Comparison of ENCODE assay signal across 8 mouse cellular contexts in genomic region chr14:20702741-20703381, GRCm38 (mm10). TPM values are rescaled to one million over a fixed set of nuclear protein-coding genes. Genes with fewer than 3 reads are reported as not detected.
DNase-seq lines count a peak whose midpoint lies in the region; ATAC-seq and TF ChIP-seq lines count a peak whose summit lies in the region.

TSS of gene Chchd1 (plus strand) at chr14:20703006.

- peak within 1 kb of the TSS; percentile 82 for H3K27ac ChIP-seq in bone marrow, adult 2 months (ENCODE audit: control insufficient read depth, insufficient read depth, low read depth, low read length, poor library complexity)
- H3K27ac ChIP-seq in embryonic facial prominence, embryonic 15.5 days (replicated peaks): peak within 1 kb of the TSS; percentile 93
- peak within 1 kb of the TSS; percentile 86 for H3K27ac ChIP-seq in limb, embryonic 14.5 days (replicated peaks; ENCODE audit: low read depth, low read length)
- H3K27ac ChIP-seq in midbrain, embryonic 16.5 days (ENCODE audit: low read length): peak within 1 kb of the TSS; percentile 88
- H3K27ac ChIP-seq in spleen, adult 2 months (ENCODE audit: insufficient read depth, low read length): peak within 1 kb of the TSS; percentile 80

- no peaks in the 10 kb centered on the region; the same call in 1 of the 2 replicates for H3K4me1 ChIP-seq in bone marrow, adult 2 months (ENCODE audit: control insufficient read depth, insufficient read depth, low read length)
- peaks cover 26% of the 10 kb centered on the region for H3K4me1 ChIP-seq in embryonic facial prominence, embryonic 15.5 days
- H3K4me1 ChIP-seq in limb, embryonic 14.5 days (ENCODE audit: control insufficient read depth, insufficient read depth, low read length): peaks cover 19% of the 10 kb centered on the region
- peaks cover 50% of the 10 kb centered on the region for H3K4me1 ChIP-seq in midbrain, embryonic 16.5 days (ENCODE audit: control insufficient read depth, insufficient read depth, low read length)
- H3K4me1 ChIP-seq in spleen, adult 2 months (ENCODE audit: control insufficient read depth, insufficient read depth, insufficient read length): no peaks in the 10 kb centered on the region; the same call in 1 of the 2 replicates

- peak; percentile 92 for DNase-seq in A20 (ENCODE audit: low read depth, low spot score)
- peak; percentile 92 for DNase-seq in heart, adult 8-10 months (ENCODE audit: low spot score)
- DNase-seq in kidney, adult 9 months: peak; percentile 92
- DNase-seq in limb, embryonic 14.5 days (ENCODE audit: low spot score): peak; percentile 75
- DNase-seq in spleen, adult 2 months (ENCODE audit: low read depth in 1 of 2, low spot score in 2 of 2): peak; percentile 51 to 87

- no peak for TF ChIP-seq CTCF in bone marrow, adult 2 months (IDR thresholded peaks at IDR 0.05; ENCODE audit: control insufficient read depth, insufficient read depth, low read length)
- TF ChIP-seq CTCF in spleen, adult 2 months (IDR thresholded peaks at IDR 0.05; ENCODE audit: extremely low read depth, insufficient read depth, insufficient read length, insufficient replicate concordance): no peak

- no peaks in the 10 kb centered on the region for H3K27me3 ChIP-seq in embryonic facial prominence, embryonic 15.5 days
- H3K27me3 ChIP-seq in limb, embryonic 14.5 days (ENCODE audit: control insufficient read depth, insufficient read depth, low read length): no peaks in the 10 kb centered on the region
- no peaks in the 10 kb centered on the region for H3K27me3 ChIP-seq in midbrain, embryonic 16.5 days (ENCODE audit: control insufficient read depth, insufficient read depth, low read depth, low read length)
- no peaks in the 10 kb centered on the region for H3K27me3 ChIP-seq in spleen, adult 2 months (ENCODE audit: control insufficient read depth, insufficient read depth, low read length)

- peak; percentile 79; the same call in 1 of the 2 replicates for TF ChIP-seq POLR2A in bone marrow, adult 2 months (IDR thresholded peaks at IDR 0.05; ENCODE audit: borderline replicate concordance, control insufficient read depth, low read depth, low read length)
- no peak; the same call in 1 of the 2 replicates for TF ChIP-seq POLR2A in limb, embryonic 14.5 days (IDR thresholded peaks at IDR 0.05; ENCODE audit: borderline replicate concordance, extremely low read depth, insufficient read depth, insufficient read length)
- TF ChIP-seq POLR2A in spleen, adult 2 months (IDR thresholded peaks at IDR 0.05; ENCODE audit: low read depth, low read length): peak; percentile 49

- peak; percentile 69 for ATAC-seq in embryonic facial prominence, embryonic 15.5 days (ENCODE audit: insufficient number of reproducible peaks, low FRiP score, low TSS enrichment, low read depth)
- ATAC-seq in limb, embryonic 14.5 days (ENCODE audit: low FRiP score, low read depth): peak; percentile 73
- peak; percentile 60 for ATAC-seq in midbrain, embryonic 16.5 days

- no peaks in the 10 kb centered on the region for H3K9me3 ChIP-seq in embryonic facial prominence, embryonic 15.5 days (replicated peaks)
- no peaks in the 10 kb centered on the region for H3K9me3 ChIP-seq in limb, embryonic 14.5 days (ENCODE audit: control insufficient read depth, low read length)
- H3K9me3 ChIP-seq in midbrain, embryonic 16.5 days (replicated peaks; ENCODE audit: control insufficient read depth, low read length, poor library complexity, severe bottlenecking): no peaks in the 10 kb centered on the region

- H3K4me2 ChIP-seq in embryonic facial prominence, embryonic 15.5 days (replicated peaks): peak within 1 kb of the TSS; percentile 55
- H3K4me2 ChIP-seq in limb, embryonic 14.5 days (replicated peaks; ENCODE audit: low read depth, low read length, severe bottlenecking): peak within 1 kb of the TSS; percentile 53
- peak within 1 kb of the TSS; percentile 73 for H3K4me2 ChIP-seq in midbrain, embryonic 16.5 days (ENCODE audit: low read length)

- WGBS in bone marrow, adult 2 months: under 1% methylated on average over 61 of the region's 61 CpGs
- WGBS in embryonic facial prominence, embryonic 15.5 days: under 1% methylated on average over 61 of the region's 61 CpGs
- under 1% methylated on average over 61 of the region's 61 CpGs for WGBS in limb, embryonic 14.5 days
- under 1% methylated on average over 61 of the region's 61 CpGs for WGBS in midbrain, embryonic 16.5 days
- under 1% methylated on average over 61 of the region's 61 CpGs for WGBS in spleen, adult 2 months

- H3K4me3 ChIP-seq in bone marrow, adult 2 months (replicated peaks; ENCODE audit: control insufficient read depth, low read depth, low read length): peak within 1 kb of the TSS; percentile 91
- peak within 1 kb of the TSS; percentile 92 for H3K4me3 ChIP-seq in embryonic facial prominence, embryonic 15.5 days (replicated peaks)
- H3K4me3 ChIP-seq in limb, embryonic 14.5 days (replicated peaks; ENCODE audit: low read length): peak within 1 kb of the TSS; percentile 62
- peak within 1 kb of the TSS; percentile 87 for H3K4me3 ChIP-seq in midbrain, embryonic 16.5 days (ENCODE audit: low read depth, low read length)
- H3K4me3 ChIP-seq in spleen, adult 2 months (ENCODE audit: extremely low read depth, insufficient read depth, insufficient read length): peak within 1 kb of the TSS; percentile 97

- H3K9ac ChIP-seq in embryonic facial prominence, embryonic 15.5 days: peak within 1 kb of the TSS; percentile 86
- peak within 1 kb of the TSS; percentile 71 for H3K9ac ChIP-seq in limb, embryonic 14.5 days (ENCODE audit: low read depth, low read length, severe bottlenecking)
- H3K9ac ChIP-seq in midbrain, embryonic 16.5 days (ENCODE audit: low read depth, low read length): peak within 1 kb of the TSS; percentile 86

- H3K36me3 ChIP-seq in embryonic facial prominence, embryonic 15.5 days: 0 out of 2 replicates have a peak, but pooled peaks cover 5% of the 10 kb centered on the region
- peaks cover 25% of the 10 kb centered on the region for H3K36me3 ChIP-seq in limb, embryonic 14.5 days (ENCODE audit: control insufficient read depth, insufficient read depth, low read length)
- peaks cover 3% of the 10 kb centered on the region; the same call in 1 of the 2 replicates for H3K36me3 ChIP-seq in midbrain, embryonic 16.5 days (ENCODE audit: control insufficient read depth, insufficient read depth, low read length)
- no peaks in the 10 kb centered on the region for H3K36me3 ChIP-seq in spleen, adult 2 months (ENCODE audit: control insufficient read depth, insufficient read depth, low read length)

RNA-seq across cellular contexts. Expression of gene Chchd1, which starts in this region (rescaled TPM):
- polyA plus RNA-seq in bone marrow, adult 2 months (2011; ENCODE audit: insufficient read depth, insufficient read length, low replicate concordance, missing spikeins): 44.3 and 106 TPM in 2 replicates
- polyA plus RNA-seq in embryonic facial prominence, embryonic 15.5 days (2015; fragmentation: Nextera tagmentation; extraction: Ambion mirVana): 166 and 171 TPM in 2 replicates
- 100 to 1,000 TPM; 110 to 126 (median 118) TPM for total RNA-seq in heart, adult 8-10 months (2022)
- 62.8 and 131 TPM in 2 replicates for polyA plus RNA-seq in limb, embryonic 14.5 days (2012; rRNA removed)
- 187 and 202 TPM in 2 replicates for polyA plus RNA-seq in limb, embryonic 14.5 days (2014; fragmentation: Nextera tagmentation; extraction: Ambion mirVana)
- 166 and 171 TPM in 2 replicates for polyA plus RNA-seq in midbrain, embryonic 16.5 days (2015; fragmentation: Nextera tagmentation; extraction: Ambion mirVana)
- 12.6 and 15.5 TPM in 2 replicates for polyA plus RNA-seq in spleen, adult 2 months (2012; rRNA removed)

Comparison
In these comparisons a context has a peak if more than half of its experiments do, and no peak if none do; other contexts are left out.
1. Peak in every context shown above with its lines: DNase-seq, ATAC-seq, H3K4me3 ChIP-seq and H3K27ac ChIP-seq.